Mouse (Mus musculus) embryonic fibroblast, embryonic 13.5 days (primary cell): Measurements from ENCODE around the gene Nrg3.

Experiments used
- CTCF ChIP-seq: IDR thresholded peaks from 2 replicates; pipeline ENCODE4 v1.5.1; 2011; ENCODE audit warnings: mild to moderate bottlenecking, control low read depth, low read length, moderate library complexity, borderline replicate concordance; ENCODE audit not compliant: insufficient read depth
- POLR2A ChIP-seq: IDR thresholded peaks from 2 replicates; pipeline ENCODE4 v1.6.1; 2011; ENCODE audit warnings: low read depth, mild to moderate bottlenecking, control low read depth, low read length, moderate library complexity

- TF ChIP-seq CTCF (no peak), POLR2A (no peak)
These were observed 377.7 kb downstream of the Nrg3 start for GRCm38 (mm10) chr14:39095219-39095618.
